Comparison of ENCODE assay signal across 8 mouse cellular contexts in genomic region chr4:130791811-130792375, GRCm38 (mm10). TPM values are rescaled to one million over a fixed set of nuclear protein-coding genes. Genes with fewer than 3 reads are reported as not detected.
DNase-seq lines count a peak whose midpoint lies in the region; ATAC-seq and TF ChIP-seq lines count a peak whose summit lies in the region.

No protein-coding gene starts in this region.

- TF ChIP-seq POLR2A in cerebellum, adult 2 months (IDR thresholded peaks at IDR 0.05; ENCODE audit: borderline replicate concordance, insufficient read depth, low read length): no peak

- no peaks in the 10 kb centered on the region for H3K9me3 ChIP-seq in heart, postnatal 0 days (replicated peaks; ENCODE audit: control insufficient read depth, low read length)
- H3K9me3 ChIP-seq in midbrain, embryonic 12.5 days: no peaks in the 10 kb centered on the region

- H3K27ac ChIP-seq in cerebellum, adult 2 months (ENCODE audit: insufficient read depth, low read length): no peak overlapping the region
- no peak overlapping the region for H3K27ac ChIP-seq in heart, postnatal 0 days (ENCODE audit: low read depth)
- H3K27ac ChIP-seq in midbrain, embryonic 12.5 days (replicated peaks): peak overlapping the region; percentile 82

- peak overlapping the region; percentile 46 for H3K4me3 ChIP-seq in cerebellum, adult 2 months (replicated peaks; ENCODE audit: insufficient read depth, low read depth, low read length)
- peak overlapping the region; percentile 69 for H3K4me3 ChIP-seq in heart, postnatal 0 days (ENCODE audit: low read depth, low read length)
- peak overlapping the region; percentile 89 for H3K4me3 ChIP-seq in midbrain, embryonic 12.5 days

- TF ChIP-seq EP300 in heart, postnatal 0 days (IDR thresholded peaks at IDR 0.05; ENCODE audit: low read depth): no peak

- peak; percentile 17; the same call in 1 of the 2 replicates for ATAC-seq in heart, postnatal 0 days (ENCODE audit: insufficient read depth, low read depth)
- ATAC-seq in midbrain, embryonic 12.5 days (ENCODE audit: low FRiP score, low read depth): peak; percentile 44; the same call in 1 of the 2 replicates

- no peaks in the 10 kb centered on the region for H3K27me3 ChIP-seq in cerebellum, adult 2 months (ENCODE audit: control insufficient read depth, insufficient read depth, low read length)
- H3K27me3 ChIP-seq in heart, postnatal 0 days (ENCODE audit: control insufficient read depth, insufficient read depth, low read length): no peaks in the 10 kb centered on the region
- H3K27me3 ChIP-seq in midbrain, embryonic 12.5 days: peaks cover 43% of the 10 kb centered on the region

- no peak for TF ChIP-seq CTCF in cerebellum, adult 2 months (IDR thresholded peaks at IDR 0.05; ENCODE audit: borderline replicate concordance, insufficient read depth, low read depth, low read length)
- TF ChIP-seq CTCF in heart, postnatal 0 days (IDR thresholded peaks at IDR 0.05; ENCODE audit: low read depth): no peak

- peaks cover 12% of the 10 kb centered on the region for H3K4me1 ChIP-seq in cerebellum, adult 2 months (ENCODE audit: control insufficient read depth, insufficient read depth, low read length)
- H3K4me1 ChIP-seq in heart, postnatal 0 days (ENCODE audit: control insufficient read depth, insufficient read depth): peaks cover 6% of the 10 kb centered on the region; the same call in 1 of the 2 replicates
- peaks cover 29% of the 10 kb centered on the region for H3K4me1 ChIP-seq in midbrain, embryonic 12.5 days

- peak in 1 of 2 experiments; percentile 53 for DNase-seq in cerebellum, adult 2 months
- DNase-seq in cerebellum, postnatal 4 days (ENCODE audit: low spot score in 2 of 2): no peak
- peak; percentile 45 for DNase-seq in right cerebral cortex, postnatal 4 days
- no peak for DNase-seq in right cerebral cortex, adult 2 months (ENCODE audit: low spot score in 2 of 2)
- no peak for DNase-seq in heart, postnatal 0 days (ENCODE audit: low spot score)
- no peak for DNase-seq in left cerebral cortex, postnatal 10 days (ENCODE audit: extremely low spot score in 1 of 2, low spot score in 2 of 2)
- no peak for DNase-seq in gastrocnemius, adult 8-10 months (ENCODE audit: low spot score in 2 of 2)

- 5% methylated on average over 19 of the region's 19 CpGs for WGBS in cerebellum, adult 2 months
- WGBS in heart, postnatal 0 days: 9% methylated on average over 19 of the region's 19 CpGs
- WGBS in midbrain, embryonic 12.5 days: 5% methylated on average over 19 of the region's 19 CpGs

- H3K4me2 ChIP-seq in heart, postnatal 0 days (ENCODE audit: low read depth, low read length): peak overlapping the region; percentile 86
- peak overlapping the region; percentile 96 for H3K4me2 ChIP-seq in midbrain, embryonic 12.5 days (replicated peaks)

- no peaks in the 10 kb centered on the region for H3K36me3 ChIP-seq in heart, postnatal 0 days (replicated peaks; ENCODE audit: control insufficient read depth, insufficient read depth, low read length)
- H3K36me3 ChIP-seq in midbrain, embryonic 12.5 days: no peaks in the 10 kb centered on the region

- H3K9ac ChIP-seq in heart, postnatal 0 days (replicated peaks; ENCODE audit: low read depth, low read length): peak overlapping the region; percentile 75
- H3K9ac ChIP-seq in midbrain, embryonic 12.5 days (replicated peaks): peak overlapping the region; percentile 96

- intact Hi-C loops in left cerebral cortex, postnatal 10 days (cut with DNase I): loop anchor here (2.0 kb wide), 1 partner anchor 155 kb away; no protein-coding TSS in a partner anchor

RNA-seq across cellular contexts. Expression of gene Sdc3, which starts 0.4 kb away (rescaled TPM):
- 105 and 114 TPM in 2 replicates for polyA plus RNA-seq in cerebellum, adult 2 months (2012; rRNA removed)
- total RNA-seq in heart, postnatal 0 days (2014; rRNA removed; ENCODE audit: low replicate concordance): 44.2 and 55.2 TPM in 2 replicates
- polyA plus RNA-seq in heart, postnatal 0 days (2015; fragmentation: Nextera tagmentation; extraction: Ambion mirVana): 9.3 and 9.4 TPM in 2 replicates
- 46.5 and 52.1 TPM in 2 replicates for polyA plus RNA-seq in midbrain, embryonic 12.5 days (2016; fragmentation: Nextera tagmentation; extraction: Ambion mirVana)
- 100 to 1,000 TPM; 385 to 392 TPM for total RNA-seq in left cerebral cortex, postnatal 10 days (2021)
- 10 to 100 TPM in 1 of 4 experiments, 1 to 10 TPM in 3; 5.6 to 10.9 (median 6.7) TPM for total RNA-seq in gastrocnemius, adult 8-10 months (2022)
